Mouse (Mus musculus) bone marrow macrophage, adult 2 months (primary cell): Measurements from ENCODE around the gene Inava. TPM values are rescaled to one million over a fixed set of nuclear protein-coding genes. Genes with fewer than 3 reads are reported as not detected.

Experiments used
- H3K27ac ChIP-seq: 2 replicates; pipeline ENCODE4 v1.5.1; 2012; ENCODE audit warnings: low read depth, low read length; ENCODE audit not compliant: insufficient read depth
- H3K4me1 ChIP-seq: 2 replicates; pipeline ENCODE4 v1.6.1; 2012; ENCODE audit warnings: low read length; ENCODE audit not compliant: control insufficient read depth, insufficient read depth
- H3K4me3 ChIP-seq: 2 replicates; pipeline ENCODE4 v1.5.1; 2012; ENCODE audit warnings: mild to moderate bottlenecking, low read length, moderate library complexity; ENCODE audit not compliant: insufficient read depth
- CTCF ChIP-seq: IDR thresholded peaks from 2 replicates; pipeline ENCODE4 v1.5.1; 2012; ENCODE audit warnings: low read depth, mild to moderate bottlenecking, low read length, moderate library complexity
- POLR2A ChIP-seq: IDR thresholded peaks from 2 replicates; pipeline ENCODE4 v1.6.1; 2012; ENCODE audit warnings: mild to moderate bottlenecking, low read depth, low read length, borderline replicate concordance
- polyA plus RNA-seq: library from polyadenylated mRNA; stranded (reverse); fragments of >200 nt; gene quantifications from 2 replicates; pipeline ENCODE4 v1.2.4, GENCODE M21; 2012; ENCODE audit not compliant: missing spikeins, insufficient read depth, insufficient read length

Inava gene
- polyA plus RNA-seq = not detected in 2 replicates

DNA sequence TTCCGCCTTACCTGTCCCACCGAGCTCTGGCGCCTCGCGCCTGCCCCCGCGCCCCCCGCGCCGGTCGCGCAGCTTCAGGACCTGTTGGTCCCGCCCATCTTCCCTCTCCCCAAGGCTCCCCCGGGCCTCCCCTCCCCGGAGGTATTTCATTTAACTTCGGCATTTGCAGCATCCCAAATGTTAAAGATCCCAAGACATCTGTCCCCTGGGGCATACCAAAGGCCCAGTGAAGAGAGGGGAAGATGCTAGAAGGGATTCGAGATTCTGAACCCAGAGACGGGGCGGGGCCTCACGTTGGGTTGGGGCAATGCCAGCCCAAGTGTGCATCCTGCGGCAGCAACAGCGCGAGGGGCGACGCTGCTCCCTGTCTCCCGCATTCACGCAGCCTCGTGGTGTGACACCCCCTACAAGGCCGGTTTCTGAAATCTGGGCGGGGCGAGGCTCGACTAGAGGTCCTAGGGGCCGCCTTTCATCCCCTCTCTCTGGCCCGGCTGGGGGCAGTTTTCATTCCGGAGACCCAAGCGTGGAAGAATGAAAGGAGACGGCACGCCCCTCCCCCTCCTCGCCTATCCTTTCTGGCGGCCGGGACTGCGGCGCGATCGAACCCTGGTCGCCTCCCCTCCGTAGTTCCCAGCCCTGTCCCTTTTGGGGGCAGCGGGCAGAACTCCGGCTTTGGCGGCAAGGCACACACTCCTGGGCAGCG is at the start of gene Inava:
TSS of gene Inava (minus strand) at position 373 of the 703 bp plus-strand sequence.
- no peaks in the 10 kb centered on the region for H3K4me1 ChIP-seq
- no peak within 1 kb of the TSS for H3K27ac ChIP-seq
- TF ChIP-seq POLR2A = no peak
- TF ChIP-seq CTCF = no peak
- peak within 1 kb of the TSS; percentile 59 for H3K4me3 ChIP-seq

GRCm38 (mm10) chr1:136277366-136277765 is 43.3 kb upstream of the Inava start:
- no peak for TF ChIP-seq CTCF
- no peak overlapping the region for H3K27ac ChIP-seq
- H3K4me1 ChIP-seq = no peaks in the 10 kb centered on the region
- H3K4me3 ChIP-seq = no peak overlapping the region

DNA sequence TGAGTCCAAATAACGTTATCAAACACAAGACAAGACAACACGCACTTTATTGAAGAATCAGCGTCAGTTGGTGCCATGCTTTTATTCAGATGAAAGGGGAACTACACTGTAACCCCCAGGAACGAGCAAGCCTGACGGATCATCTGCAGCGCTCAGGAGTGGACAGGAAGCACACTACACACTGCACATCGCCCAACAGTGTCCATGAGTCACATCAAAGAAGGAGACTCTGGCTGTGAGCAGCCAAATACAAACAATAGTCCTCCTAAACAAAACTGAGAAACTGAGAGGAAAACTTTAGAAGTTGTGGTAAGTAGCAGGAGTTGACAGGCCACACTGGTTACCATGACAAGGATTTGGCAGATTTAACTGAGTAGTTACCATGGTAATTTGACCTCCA is 34.2 kb upstream of the Inava start:
- no peak overlapping the region for H3K4me3 ChIP-seq
- TF ChIP-seq CTCF (no peak), POLR2A (no peak)
- H3K4me1 ChIP-seq = no peaks in the 10 kb centered on the region
- H3K27ac ChIP-seq = no peak overlapping the region

GRCm38 (mm10) chr1:136266127-136266526 is 32.1 kb upstream of the Inava start:
- TF ChIP-seq POLR2A = no peak
- no peak overlapping the region for H3K27ac ChIP-seq
- no peaks in the 10 kb centered on the region for H3K4me1 ChIP-seq
- H3K4me3 ChIP-seq = no peak overlapping the region

DNA sequence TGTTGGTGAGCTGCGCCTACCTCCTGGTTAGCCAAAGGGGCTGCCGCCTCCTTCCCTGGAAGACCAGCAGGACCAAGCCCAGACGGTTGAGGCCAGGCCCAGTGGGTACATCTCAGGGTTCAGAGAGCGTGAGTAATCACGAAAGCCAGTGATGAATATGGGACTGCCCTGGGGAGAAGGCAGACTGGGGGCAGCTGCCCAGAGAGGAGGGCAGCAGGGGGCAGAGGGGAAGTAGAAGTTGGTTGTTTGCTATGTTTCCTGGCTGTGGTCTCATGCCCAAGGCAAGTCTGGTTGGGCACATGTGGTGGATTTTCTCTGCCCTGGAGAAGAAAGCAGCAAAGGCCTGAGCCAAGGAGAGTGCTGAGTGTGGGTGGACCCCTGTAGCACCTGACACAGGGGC is 29.3 kb upstream of the Inava start:
- TF ChIP-seq POLR2A = no peak
- no peak for TF ChIP-seq CTCF
- Histone ChIP-seq H3K4me1 (no peaks in the 10 kb centered on the region), H3K4me3 (no peak overlapping the region), H3K27ac (no peak overlapping the region)

DNA sequence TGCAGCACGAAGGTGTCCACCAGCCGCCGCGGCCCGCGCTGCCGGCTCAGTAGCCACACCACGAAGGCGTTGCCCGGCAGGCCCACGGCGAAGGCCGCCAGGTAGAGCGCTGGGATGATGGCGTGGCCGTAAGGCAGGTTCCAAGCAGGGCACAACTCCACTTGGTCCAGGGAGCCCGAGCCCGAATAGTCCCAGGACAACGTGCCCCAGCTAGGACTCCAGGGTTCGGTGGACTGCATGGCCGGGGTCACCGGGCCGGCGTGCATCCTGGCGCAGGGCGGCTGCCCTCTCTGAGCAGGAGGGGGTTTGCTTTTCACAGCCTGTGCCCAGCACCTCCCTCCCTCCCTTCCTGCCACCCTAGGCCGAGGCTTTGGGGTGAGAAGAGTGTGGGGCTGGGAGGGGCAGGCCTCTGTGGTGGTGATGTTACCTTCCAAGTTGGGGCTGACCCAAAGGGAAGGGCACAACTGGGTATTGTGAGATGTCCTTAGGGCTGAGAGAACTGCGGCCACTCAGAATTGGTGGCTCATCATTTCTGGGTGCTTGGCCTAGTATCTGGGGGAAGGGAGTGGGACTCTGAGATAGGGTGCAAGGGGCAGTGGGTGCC is 26.7 kb upstream of the Inava start, which contains the start of gene Gpr25:
TSS of gene Gpr25 (minus strand) at position 239 of the 604 bp plus-strand sequence.
- Histone ChIP-seq H3K27ac (no peak within 1 kb of the TSS), H3K4me3 (peak within 1 kb of the TSS; percentile 48), H3K4me1 (peaks cover 3% of the 10 kb centered on the region; the same call in 1 of the 2 replicates)
- TF ChIP-seq POLR2A = no peak
- TF ChIP-seq CTCF = no peak

DNA sequence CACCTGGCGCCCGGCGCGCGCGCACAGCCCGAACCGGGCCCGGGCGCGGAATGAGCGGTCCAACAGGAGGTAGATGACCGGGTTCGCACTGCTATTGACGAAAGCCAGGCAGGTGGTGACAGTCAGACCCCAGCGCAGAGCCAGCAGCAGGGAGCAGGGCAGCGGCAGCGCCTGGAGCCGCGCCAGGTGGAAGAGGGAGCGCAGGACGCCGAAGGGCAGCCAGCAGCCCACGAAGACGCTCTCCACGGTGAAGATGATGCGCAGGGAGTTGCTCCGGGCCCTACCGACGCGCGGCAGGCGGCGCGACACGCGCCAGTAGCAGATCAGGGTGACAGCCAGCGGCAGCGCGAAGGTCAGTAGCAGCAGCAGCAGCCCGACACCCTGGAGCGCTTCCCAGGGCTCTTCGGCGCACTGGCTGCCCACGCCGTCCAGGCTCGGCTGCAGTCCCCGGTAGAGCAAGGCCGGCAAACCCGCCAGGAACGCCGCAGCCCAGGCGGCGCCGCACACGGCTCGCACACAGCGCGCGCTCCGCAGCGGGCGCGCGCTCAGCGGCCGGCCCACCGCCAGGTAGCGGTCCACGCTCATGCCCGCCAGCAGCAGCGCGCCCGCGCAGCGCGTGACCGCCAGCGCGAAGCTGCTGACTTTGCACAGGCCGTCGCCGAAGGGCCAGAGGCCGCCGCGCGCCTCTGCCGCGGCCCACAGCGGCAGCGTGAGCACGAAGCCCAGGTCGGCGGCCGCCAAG is 26.0 kb upstream of the Inava start:
- Histone ChIP-seq H3K4me1 (peaks cover 3% of the 10 kb centered on the region; the same call in 1 of the 2 replicates), H3K4me3 (peak overlapping the region; percentile 48), H3K27ac (no peak overlapping the region)
- TF ChIP-seq POLR2A (no peak), CTCF (no peak)

DNA sequence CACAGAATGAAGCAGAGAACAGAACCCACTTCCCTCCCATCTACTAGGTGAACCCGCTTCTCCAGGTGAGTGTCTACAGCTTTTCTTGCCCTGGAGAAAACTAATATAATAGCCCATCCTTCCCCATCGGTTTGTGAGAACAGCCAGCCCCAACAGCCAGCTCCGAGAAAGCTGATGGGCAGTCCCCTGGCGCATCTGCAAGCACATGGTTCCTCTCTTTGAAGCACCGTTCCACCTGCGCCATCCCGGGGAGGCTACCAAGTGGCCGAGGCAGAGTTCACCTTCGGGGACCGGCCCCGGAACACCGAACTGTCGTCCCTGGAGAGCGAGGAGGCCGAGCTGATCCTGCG is 25.5 kb upstream of the Inava start:
- Histone ChIP-seq H3K27ac (no peak overlapping the region), H3K4me3 (peak overlapping the region; percentile 48; the same call in 1 of the 2 replicates), H3K4me1 (peaks cover 3% of the 10 kb centered on the region; the same call in 1 of the 2 replicates)
- TF ChIP-seq CTCF = no peak
- no peak for TF ChIP-seq POLR2A

- Histone ChIP-seq H3K4me1 (peaks cover 3% of the 10 kb centered on the region; the same call in 1 of the 2 replicates), H3K27ac (no peak overlapping the region), H3K4me3 (no peak overlapping the region)
- TF ChIP-seq CTCF = no peak
- no peak for TF ChIP-seq POLR2A
Observed at GRCm38 (mm10) chr1:136258495-136258894, 24.4 kb upstream of the Inava start.

DNA sequence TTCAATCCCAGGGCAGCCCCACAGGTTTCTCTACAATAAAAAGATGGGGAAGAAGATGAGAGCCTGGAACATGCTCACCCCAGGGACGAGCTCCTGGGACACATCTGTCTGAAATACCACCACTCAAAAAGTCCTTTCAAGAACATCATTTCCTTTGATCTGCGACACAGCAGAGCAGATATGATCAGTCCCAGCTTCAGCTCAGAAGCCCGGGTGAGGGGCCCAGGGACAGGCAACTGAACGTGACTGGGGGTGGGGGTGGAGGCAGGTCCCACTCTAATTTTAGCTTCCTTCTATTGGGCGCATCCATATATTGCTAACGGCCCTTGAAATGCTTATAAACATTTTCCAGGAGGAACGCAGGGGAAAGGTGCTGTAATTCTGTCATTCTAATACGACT is 21.6 kb upstream of the Inava start:
- TF ChIP-seq CTCF (no peak), POLR2A (no peak)
- H3K4me3 ChIP-seq = no peak overlapping the region
- H3K27ac ChIP-seq = no peak overlapping the region
- peaks cover 3% of the 10 kb centered on the region; the same call in 1 of the 2 replicates for H3K4me1 ChIP-seq
